ENCODE assay signal across 24 mouse cellular contexts in the genomic region with DNA sequence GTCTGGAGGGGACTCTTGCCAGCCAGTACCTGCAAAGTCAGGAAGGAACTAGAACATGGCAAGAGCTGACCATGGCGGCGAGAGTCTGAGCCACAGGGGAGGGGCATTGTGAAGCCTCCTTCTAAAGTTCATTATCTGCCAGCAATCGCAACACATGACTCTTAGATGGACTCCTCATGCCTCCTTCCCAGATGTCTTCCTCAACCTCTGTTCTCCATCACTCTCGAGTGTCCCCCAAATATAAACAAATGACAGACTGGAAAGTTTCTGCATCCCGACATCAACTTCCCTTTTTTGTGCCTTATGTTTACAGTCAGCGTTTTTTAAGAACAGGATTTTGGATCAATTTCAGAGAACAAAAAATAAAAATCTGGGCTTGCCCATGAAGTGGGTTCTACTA.
A peak's percentile ranks its signal among the peaks of the same experiment; 100 is the strongest.
DNase-seq lines count a peak whose midpoint lies in the region; ATAC-seq and TF ChIP-seq lines count a peak whose summit lies in the region.
"Had no signal": no experiment of that assay in that cellular context is flagged by ENCODE, and none has a peak within 500 bp of the region (broad histone marks: within the 10 kb centered on the region; RNA-seq: fewer than 3 reads in every experiment).

No protein-coding gene starts in this region.

- H3K9me3 ChIP-seq in intestine, embryonic 15.5 days = no peaks in the 10 kb centered on the region
- no peaks in the 10 kb centered on the region for H3K9me3 ChIP-seq in intestine, postnatal 0 days (ENCODE audit: control insufficient read depth)
- H3K9me3 ChIP-seq in lung, embryonic 16.5 days (ENCODE audit: control insufficient read depth, low read length) = no peaks in the 10 kb centered on the region
- no peaks in the 10 kb centered on the region for H3K9me3 ChIP-seq in stomach, embryonic 16.5 days (replicated peaks; ENCODE audit: control insufficient read depth, low read length)
- H3K9me3 ChIP-seq: embryonic facial prominence, embryonic 15.5 days; forebrain, embryonic 10.5 days; forebrain, embryonic 15.5 days; G1E; heart, embryonic 15.5 days had no signal

- TF ChIP-seq CTCF in intestine, postnatal 0 days (IDR thresholded peaks at IDR 0.05; ENCODE audit: low read depth) = no peak

- H3K4me2 ChIP-seq in intestine, embryonic 15.5 days (replicated peaks) = no peak overlapping the region
- H3K4me2 ChIP-seq in intestine, postnatal 0 days (replicated peaks; ENCODE audit: low read depth) = no peak overlapping the region
- H3K4me2 ChIP-seq in lung, embryonic 16.5 days (ENCODE audit: low read depth, low read length) = no peak overlapping the region
- H3K4me2 ChIP-seq in stomach, embryonic 16.5 days (ENCODE audit: low read depth, low read length) = no peak overlapping the region
- H3K4me2 ChIP-seq: embryonic facial prominence, embryonic 15.5 days; forebrain, embryonic 15.5 days; heart, embryonic 11.5 days; heart, embryonic 15.5 days had no signal

- H3K9ac ChIP-seq in intestine, embryonic 15.5 days = no peak overlapping the region
- H3K9ac ChIP-seq in intestine, postnatal 0 days (ENCODE audit: low read depth, low read length) = no peak overlapping the region
- no peak overlapping the region for H3K9ac ChIP-seq in lung, embryonic 16.5 days (ENCODE audit: low read length)
- no peak overlapping the region for H3K9ac ChIP-seq in stomach, embryonic 16.5 days (ENCODE audit: low read length)
- H3K9ac ChIP-seq: embryonic facial prominence, embryonic 15.5 days; forebrain, embryonic 15.5 days; heart, embryonic 15.5 days had no signal

- H3K27ac ChIP-seq in intestine, embryonic 15.5 days = no peak overlapping the region
- H3K27ac ChIP-seq in intestine, postnatal 0 days (ENCODE audit: low read depth, low read length) = no peak overlapping the region
- H3K27ac ChIP-seq in lung, embryonic 16.5 days (ENCODE audit: low read length) = peak overlapping the region; percentile 53
- H3K27ac ChIP-seq in stomach, embryonic 16.5 days (ENCODE audit: low read length) = peak overlapping the region; percentile 29; the same call in 1 of the 2 replicates
- H3K27ac ChIP-seq: embryonic facial prominence, embryonic 15.5 days; forebrain, embryonic 10.5 days; forebrain, embryonic 15.5 days; heart, embryonic 15.5 days had no signal

- WGBS in intestine, embryonic 15.5 days = 54% methylated on average over 6 of the region's 6 CpGs
- WGBS in intestine, postnatal 0 days = 64% methylated on average over 6 of the region's 6 CpGs
- 35% methylated on average over 6 of the region's 6 CpGs for WGBS in lung, embryonic 16.5 days
- 48% methylated on average over 6 of the region's 6 CpGs for WGBS in stomach, embryonic 16.5 days

- H3K36me3 ChIP-seq in intestine, embryonic 15.5 days = 0 out of 2 replicates have a peak, but pooled peaks cover 6% of the 10 kb centered on the region
- peaks cover 47% of the 10 kb centered on the region for H3K36me3 ChIP-seq in intestine, postnatal 0 days (ENCODE audit: control insufficient read depth, insufficient read depth)
- peaks cover 67% of the 10 kb centered on the region for H3K36me3 ChIP-seq in lung, embryonic 16.5 days (ENCODE audit: control insufficient read depth, insufficient read depth, low read length)
- peaks cover 9% of the 10 kb centered on the region for H3K36me3 ChIP-seq in stomach, embryonic 16.5 days (ENCODE audit: control insufficient read depth, insufficient read depth, low read length)
- H3K36me3 ChIP-seq: forebrain, embryonic 15.5 days; G1E had no signal

- no peaks in the 10 kb centered on the region for H3K27me3 ChIP-seq in intestine, embryonic 15.5 days (replicated peaks)
- H3K27me3 ChIP-seq in intestine, postnatal 0 days (replicated peaks; ENCODE audit: control insufficient read depth, insufficient read depth, low read length) = no peaks in the 10 kb centered on the region
- H3K27me3 ChIP-seq in lung, embryonic 16.5 days (ENCODE audit: control insufficient read depth, insufficient read depth, low read depth, low read length) = no peaks in the 10 kb centered on the region
- no peaks in the 10 kb centered on the region for H3K27me3 ChIP-seq in stomach, embryonic 16.5 days (ENCODE audit: control insufficient read depth, insufficient read depth, low read length)
- H3K27me3 ChIP-seq: embryonic facial prominence, embryonic 15.5 days; forebrain, embryonic 15.5 days; heart, embryonic 15.5 days had no signal

- H3K4me3 ChIP-seq in intestine, embryonic 15.5 days (replicated peaks) = no peak overlapping the region
- H3K4me3 ChIP-seq in intestine, postnatal 0 days (ENCODE audit: low read depth, low read length) = no peak overlapping the region
- no peak overlapping the region for H3K4me3 ChIP-seq in lung, embryonic 16.5 days (ENCODE audit: low read length)
- H3K4me3 ChIP-seq in stomach, embryonic 16.5 days (replicated peaks; ENCODE audit: low read length) = no peak overlapping the region
- H3K4me3 ChIP-seq: embryonic facial prominence, embryonic 15.5 days; erythroblast, embryonic 14.5 days; forebrain, embryonic 10.5 days; forebrain, embryonic 15.5 days; heart, embryonic 15.5 days had no signal

- peak; percentile 41; the same call in 1 of the 2 replicates for ATAC-seq in intestine, embryonic 15.5 days
- ATAC-seq in intestine, postnatal 0 days = no peak
- peak; percentile 67 for ATAC-seq in lung, embryonic 16.5 days (ENCODE audit: low read depth)
- ATAC-seq in stomach, embryonic 16.5 days (ENCODE audit: insufficient read depth, low FRiP score) = peak; percentile 38; the same call in 1 of the 2 replicates
- ATAC-seq: CD4-positive, CD25-positive, alpha-beta regulatory T cell, adult 4 months; forebrain, embryonic 15.5 days had no signal

- no peak for DNase-seq in lung, adult 18-20 months
- DNase-seq in lung, postnatal 25 days (ENCODE audit: low spot score) = peak; percentile 32
- DNase-seq in embryo, embryonic 11 days = no peak
- no peak for DNase-seq in spleen, adult 18-20 months
- DNase-seq: adrenal gland, adult 8-10 months; adrenal gland, postnatal 36 days; B cell, adult 2 months; cerebellum, adult 2 months; cerebellum, postnatal 10 days; gastrocnemius, postnatal 36 days; heart, adult 18-20 months; heart, postnatal 14 days had no signal

- no peaks in the 10 kb centered on the region for H3K4me1 ChIP-seq in intestine, embryonic 15.5 days (replicated peaks)
- no peaks in the 10 kb centered on the region for H3K4me1 ChIP-seq in intestine, postnatal 0 days (replicated peaks; ENCODE audit: control insufficient read depth, insufficient read depth, low read length)
- peaks cover 6% of the 10 kb centered on the region; the same call in 1 of the 2 replicates for H3K4me1 ChIP-seq in lung, embryonic 16.5 days (replicated peaks; ENCODE audit: control insufficient read depth, insufficient read depth, low read length)
- no peaks in the 10 kb centered on the region for H3K4me1 ChIP-seq in stomach, embryonic 16.5 days (ENCODE audit: control insufficient read depth, insufficient read depth, low read length)
- H3K4me1 ChIP-seq: embryonic facial prominence, embryonic 15.5 days; forebrain, embryonic 10.5 days; forebrain, embryonic 15.5 days; heart, embryonic 15.5 days had no signal

Comparison
In these comparisons a context has a peak if more than half of its experiments do, and no peak if none do; other contexts are left out.
1. H3K27ac ChIP-seq: peak in lung, embryonic 16.5 days (single experiment) and stomach, embryonic 16.5 days (single experiment); none in intestine, embryonic 15.5 days (single experiment) and intestine, postnatal 0 days (single experiment).